Mouse (Mus musculus) hindbrain, embryonic 16.5 days (tissue): ENCODE measurements around the gene Elp1. TPM values are rescaled to one million over a fixed set of nuclear protein-coding genes. Genes with fewer than 3 reads are reported as not detected.

Experiments used
- ATAC-seq: fragments of 200-750 bp; cut with Nextera tagmentation; 2 replicates; pipeline ENCODE4 v1.8.0; 2017; ENCODE audit warnings: moderate TSS enrichment, moderate library complexity
- H3K27ac ChIP-seq: fragments of 300-500 bp; sonication (generic); 2 replicates; pipeline ENCODE4 v1.5.1; 2014; ENCODE audit warnings: low read depth, mild to moderate bottlenecking, control low read depth, low read length, moderate library complexity
- H3K27me3 ChIP-seq: fragments of 300-500 bp; sonication (generic); replicated peaks from 2 replicates; pipeline ENCODE4 v1.6.1; 2014; ENCODE audit warnings: low read length; ENCODE audit not compliant: control insufficient read depth, insufficient read depth
- H3K36me3 ChIP-seq: fragments of 300-500 bp; sonication (generic); 2 replicates; pipeline ENCODE4 v1.6.1; 2014; ENCODE audit warnings: mild to moderate bottlenecking, low read length, moderate library complexity, mixed read lengths; ENCODE audit not compliant: control insufficient read depth, insufficient read depth
- H3K4me1 ChIP-seq: fragments of 300-500 bp; sonication (generic); 2 replicates; pipeline ENCODE4 v1.6.1; 2014; ENCODE audit warnings: low read depth, low read length; ENCODE audit not compliant: control insufficient read depth, insufficient read depth
- H3K4me2 ChIP-seq: fragments of 300-500 bp; sonication (generic); 2 replicates; pipeline ENCODE4 v1.6.1; 2014; ENCODE audit warnings: mild to moderate bottlenecking, low read length, control low read depth, moderate library complexity
- H3K4me3 ChIP-seq: fragments of 300-500 bp; sonication (generic); 2 replicates; pipeline ENCODE4 v1.5.1; 2014; ENCODE audit warnings: mild to moderate bottlenecking, low read length, control low read depth, moderate library complexity
- H3K9ac ChIP-seq: fragments of 300-500 bp; sonication (generic); 2 replicates; pipeline ENCODE4 v1.6.1; 2014; ENCODE audit warnings: low read depth, mild to moderate bottlenecking, control low read depth, low read length, moderate library complexity
- H3K9me3 ChIP-seq: fragments of 300-500 bp; sonication (generic); 2 replicates; pipeline ENCODE4 v1.6.1; 2014; ENCODE audit warnings: mild to moderate bottlenecking, low read length, moderate library complexity; ENCODE audit not compliant: control insufficient read depth
- WGBS: fragments of 180-500 bp; shearing (Covaris S2); extraction: QIAGEN DNeasy Blood & Tissue Kit; methylation state at CpG from one replicate; pipeline ENCODE4 v1.1.7; 2014; 5-methylcytosine and 5-hydroxymethylcytosine counted together
- polyA plus RNA-seq: library from polyadenylated mRNA; unstranded; fragments of >200 nt; fragmentation: Nextera tagmentation; extraction: Ambion mirVana; gene quantifications from 2 replicates; pipeline ENCODE4 v1.2.1, GENCODE M21; 2015

Gene Elp1
- polyA plus RNA-seq, 1 experiment from 2014 or later = 56.8 TPM

DNA sequence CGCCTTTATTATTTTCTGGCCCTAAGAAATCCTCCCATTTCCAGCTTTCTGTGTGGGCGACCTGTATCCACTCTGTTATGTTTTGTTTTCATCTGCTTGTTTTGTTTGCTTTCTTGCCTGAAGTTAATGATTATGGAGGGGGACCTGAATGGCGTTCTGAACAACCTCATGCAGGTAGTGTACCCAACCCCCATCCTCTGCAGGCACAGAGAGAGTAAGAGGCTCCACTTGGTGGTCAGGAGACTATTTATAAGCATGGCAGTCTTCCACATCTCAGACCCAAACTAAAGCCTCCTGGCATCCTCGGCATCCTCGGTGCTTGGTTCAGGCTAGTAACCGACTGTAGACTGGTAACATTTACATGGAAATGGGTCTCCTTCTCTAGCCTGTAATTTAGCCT is 79.8 kb downstream of the Elp1 start:
- WGBS = 61% methylated on average over 6 of the region's 6 CpGs
- no peak for ATAC-seq
- Histone ChIP-seq H3K27ac (no peak overlapping the region), H3K4me3 (no peak overlapping the region), H3K9me3 (peaks cover under 1% of the 10 kb centered on the region; the same call in 1 of the 2 replicates), H3K4me2 (no peak overlapping the region), H3K27me3 (no peaks in the 10 kb centered on the region), H3K4me1 (no peaks in the 10 kb centered on the region), H3K36me3 (no peaks in the 10 kb centered on the region), H3K9ac (no peak overlapping the region)

- H3K4me2 ChIP-seq = no peak overlapping the region
- no peaks in the 10 kb centered on the region for H3K9me3 ChIP-seq
- H3K4me1 ChIP-seq = no peaks in the 10 kb centered on the region
- H3K9ac ChIP-seq = no peak overlapping the region
- no peak overlapping the region for H3K27ac ChIP-seq
- 33% methylated on average over 3 of the region's 3 CpGs for WGBS
- ATAC-seq = no peak
- H3K4me3 ChIP-seq = no peak overlapping the region
- no peaks in the 10 kb centered on the region for H3K36me3 ChIP-seq
- no peaks in the 10 kb centered on the region for H3K27me3 ChIP-seq
Observed at GRCm38 (mm10) chr4:56721469-56721868, 80.7 kb downstream of the Elp1 start.

DNA sequence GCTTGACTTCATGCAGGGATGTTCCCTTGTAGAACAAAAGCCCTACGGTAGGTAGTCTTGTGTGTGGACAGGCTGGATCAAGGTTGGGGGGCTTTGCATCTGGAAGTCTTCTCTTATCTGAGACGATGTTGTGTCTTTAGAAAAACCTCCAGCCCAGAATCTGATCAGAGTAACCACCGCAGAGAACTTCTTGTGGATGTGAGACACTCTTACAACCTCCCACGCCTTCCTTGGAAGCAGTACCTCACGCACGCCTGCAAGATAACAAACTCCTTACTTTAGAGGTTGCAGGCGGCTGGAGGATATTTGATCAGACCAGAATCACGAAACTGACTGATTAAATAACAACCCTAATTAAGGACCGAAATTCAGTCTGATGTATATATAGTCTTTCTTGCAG is 81.7 kb downstream of the Elp1 start:
- H3K27ac ChIP-seq = no peak overlapping the region
- no peak overlapping the region for H3K4me3 ChIP-seq
- H3K9me3 ChIP-seq = no peaks in the 10 kb centered on the region
- no peak overlapping the region for H3K4me2 ChIP-seq
- no peaks in the 10 kb centered on the region for H3K36me3 ChIP-seq
- no peaks in the 10 kb centered on the region for H3K4me1 ChIP-seq
- H3K9ac ChIP-seq = no peak overlapping the region
- no peak for ATAC-seq
- no peaks in the 10 kb centered on the region for H3K27me3 ChIP-seq
- 89% methylated on average over 9 of the region's 9 CpGs for WGBS

DNA sequence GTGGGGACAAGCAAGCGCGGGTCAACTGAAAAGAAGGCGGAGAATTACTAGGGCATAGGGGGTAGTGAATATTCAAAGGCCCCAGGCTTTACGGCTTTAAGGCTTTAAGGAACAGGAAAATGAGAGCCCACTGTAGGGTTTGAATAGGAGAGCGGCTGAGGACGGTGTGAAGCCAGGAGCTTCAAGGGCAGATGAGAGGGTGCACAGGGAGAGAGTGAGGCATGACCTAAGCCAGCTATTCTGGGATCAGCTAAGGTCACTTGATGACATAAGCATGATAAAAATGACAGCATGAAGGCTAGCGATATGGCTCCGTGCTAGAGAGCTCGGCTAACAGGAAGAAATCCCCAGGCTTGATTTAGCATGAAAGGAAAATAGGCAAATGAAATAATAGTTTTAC is 82.7 kb downstream of the Elp1 start:
- H3K27ac ChIP-seq = no peak overlapping the region

DNA sequence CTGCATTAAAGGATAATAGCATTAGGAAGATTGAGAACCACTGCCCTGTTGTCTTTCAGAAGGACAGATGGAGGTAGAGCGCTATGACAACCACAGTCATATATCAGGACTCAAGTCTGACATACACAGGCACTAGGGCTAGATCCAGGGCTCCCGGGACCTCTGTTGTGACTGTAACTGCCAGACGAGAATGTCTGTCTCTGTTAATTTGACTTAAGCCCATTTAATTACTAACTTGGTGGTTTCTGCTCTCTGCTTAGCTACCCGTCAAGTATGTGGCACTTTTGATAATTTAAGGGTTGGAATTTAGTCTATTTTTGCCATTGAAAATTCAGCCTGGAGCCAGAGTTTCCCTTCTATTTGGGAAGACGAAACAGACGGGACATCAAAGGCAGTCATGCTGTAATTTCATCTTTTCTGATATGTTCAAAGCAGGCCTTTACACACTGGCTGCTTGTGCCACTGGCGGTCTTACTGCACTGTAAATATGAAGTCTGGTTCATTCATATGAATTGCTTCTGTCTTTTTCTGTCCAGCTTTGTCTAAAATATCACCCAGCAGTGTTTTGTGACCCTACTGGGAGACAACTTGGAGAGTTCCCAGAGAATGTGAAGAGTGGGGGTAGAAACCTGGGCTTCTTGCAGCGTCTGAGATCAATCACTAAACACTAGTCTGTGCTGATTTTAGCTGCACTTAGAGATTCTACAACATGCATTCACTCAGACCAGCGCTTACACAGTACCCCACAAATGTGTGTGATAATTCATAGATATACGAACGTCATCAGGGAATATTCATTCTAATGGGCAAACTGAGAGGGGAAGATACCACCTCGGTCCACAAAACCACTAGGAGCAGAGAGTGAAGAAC is 83.3 kb downstream of the Elp1 start:
- Histone ChIP-seq H3K27ac (no peak overlapping the region), H3K27me3 (no peaks in the 10 kb centered on the region), H3K36me3 (no peaks in the 10 kb centered on the region), H3K9ac (no peak overlapping the region), H3K4me2 (no peak overlapping the region), H3K4me3 (no peak overlapping the region), H3K9me3 (no peaks in the 10 kb centered on the region), H3K4me1 (no peaks in the 10 kb centered on the region)
- ATAC-seq = no peak
- WGBS = 69% methylated on average over 12 of the region's 12 CpGs

More for the DNA sequence above, 82.7 kb downstream of the Elp1 start:
- H3K4me2 ChIP-seq = no peak overlapping the region
- no peaks in the 10 kb centered on the region for H3K9me3 ChIP-seq
- H3K4me3 ChIP-seq = no peak overlapping the region
- ATAC-seq = no peak
- no peaks in the 10 kb centered on the region for H3K27me3 ChIP-seq
- no peak overlapping the region for H3K9ac ChIP-seq
- WGBS = 71% methylated on average over 9 of the region's 9 CpGs
- H3K4me1 ChIP-seq = no peaks in the 10 kb centered on the region
- H3K36me3 ChIP-seq = no peaks in the 10 kb centered on the region

DNA sequence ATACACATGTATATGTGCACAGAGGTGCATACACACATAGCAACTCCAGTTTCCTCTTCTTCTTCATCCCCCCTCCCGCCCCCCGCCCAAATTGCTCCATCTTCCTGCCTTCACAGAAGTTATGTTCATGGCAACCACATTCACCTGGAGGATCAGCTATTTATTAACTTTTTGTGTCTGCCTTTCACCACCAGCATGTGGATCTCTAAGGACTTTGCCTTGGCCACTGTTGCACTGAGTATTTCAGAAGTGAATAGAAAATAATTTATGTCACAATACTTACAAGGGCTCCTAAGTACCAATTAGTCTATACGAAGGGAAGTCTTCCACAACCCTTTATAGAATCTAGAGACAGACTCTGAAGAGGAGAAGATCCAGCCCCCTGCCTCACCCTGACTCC is 84.2 kb downstream of the Elp1 start:
- Histone ChIP-seq H3K27ac (no peak overlapping the region), H3K4me2 (no peak overlapping the region), H3K4me3 (no peak overlapping the region), H3K9me3 (no peaks in the 10 kb centered on the region), H3K9ac (no peak overlapping the region), H3K27me3 (no peaks in the 10 kb centered on the region), H3K36me3 (no peaks in the 10 kb centered on the region), H3K4me1 (no peaks in the 10 kb centered on the region)
- whole genome bisulfite sequencing = 94% methylated on average over 3 of the region's 3 CpGs
- ATAC-seq = no peak

DNA sequence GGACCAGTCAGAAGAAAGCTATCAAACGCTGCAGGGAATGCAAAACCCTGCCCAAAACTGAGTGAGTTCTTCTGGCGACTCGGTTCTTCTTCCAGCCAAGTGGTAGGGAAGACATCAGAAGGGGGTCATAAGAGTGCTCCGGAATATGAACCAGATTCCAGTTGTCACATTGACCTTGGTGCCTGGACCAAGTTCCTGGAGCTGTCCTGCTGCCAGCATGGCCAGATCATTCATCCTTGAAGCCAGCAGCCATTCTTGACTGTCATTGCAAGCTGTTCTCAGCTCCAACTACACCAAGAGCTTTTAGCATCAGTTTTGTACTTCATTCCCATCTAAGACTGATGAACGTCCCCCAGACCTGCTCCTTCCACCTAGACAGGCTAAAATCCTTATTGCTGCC is 85.3 kb downstream of the Elp1 start:
- H3K36me3 ChIP-seq = no peaks in the 10 kb centered on the region
- H3K4me3 ChIP-seq = no peak overlapping the region
- no peak for ATAC-seq
- no peaks in the 10 kb centered on the region for H3K4me1 ChIP-seq
- no peak overlapping the region for H3K9ac ChIP-seq
- no peak overlapping the region for H3K4me2 ChIP-seq
- WGBS = 54% methylated on average over 5 of the region's 5 CpGs
- H3K27me3 ChIP-seq = no peaks in the 10 kb centered on the region
- no peak overlapping the region for H3K27ac ChIP-seq
- no peaks in the 10 kb centered on the region for H3K9me3 ChIP-seq

DNA sequence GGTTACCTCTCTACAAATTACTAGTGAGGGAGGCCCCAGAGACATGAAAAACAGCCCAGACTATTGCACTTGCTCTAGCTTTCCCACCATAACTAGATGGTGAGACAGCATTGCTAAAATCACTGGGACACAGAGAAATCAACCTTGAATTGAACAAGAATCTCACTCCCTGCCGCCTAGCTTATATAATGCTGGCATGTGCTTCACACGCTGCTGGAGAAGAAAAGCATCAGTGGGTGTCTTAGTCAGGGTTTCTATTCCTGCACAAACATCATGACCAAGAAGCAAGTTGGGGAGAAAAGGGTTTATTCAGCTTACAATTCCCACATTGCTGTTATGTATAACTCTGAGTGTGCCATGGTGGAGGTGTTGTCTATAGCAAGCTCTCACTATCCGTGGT is 89.0 kb downstream of the Elp1 start:
- ATAC-seq = no peak
- Histone ChIP-seq H3K27me3 (no peaks in the 10 kb centered on the region), H3K4me1 (no peaks in the 10 kb centered on the region), H3K4me3 (no peak overlapping the region), H3K4me2 (no peak overlapping the region), H3K27ac (no peak overlapping the region), H3K9me3 (no peaks in the 10 kb centered on the region), H3K9ac (no peak overlapping the region), H3K36me3 (no peaks in the 10 kb centered on the region)
- WGBS = 80% methylated on average over 3 of the region's 3 CpGs

GRCm38 (mm10) chr4:56702234-56702633 is 99.9 kb downstream of the Elp1 start:
- peak overlapping the region; percentile 31; the same call in 1 of the 2 replicates for H3K4me2 ChIP-seq
- H3K9me3 ChIP-seq = no peaks in the 10 kb centered on the region
- no peaks in the 10 kb centered on the region for H3K4me1 ChIP-seq
- H3K27ac ChIP-seq = no peak overlapping the region
- no peaks in the 10 kb centered on the region for H3K36me3 ChIP-seq
- whole genome bisulfite sequencing = 6% methylated on average over 10 of the region's 10 CpGs
- H3K9ac ChIP-seq = no peak overlapping the region
- no peaks in the 10 kb centered on the region for H3K27me3 ChIP-seq
- H3K4me3 ChIP-seq = no peak overlapping the region
- ATAC-seq = no peak
